Mouse (Mus musculus): ENCODE results near the gene Zfp1.

GRCm38 (mm10) chr8:111700740-111701139 is 57.5 kb downstream of the Zfp1 start:
- TF ChIP-seq MAFK (IDR thresholded peaks at IDR 0.05; ENCODE audit: insufficient read depth, low read depth, low read length) (no peak), ZNF384 (IDR thresholded peaks at IDR 0.05; ENCODE audit: low read depth, low read length) (no peak), CHD2 (IDR thresholded peaks at IDR 0.05; ENCODE audit: low read depth, low read length) (no peak)
